Mouse (Mus musculus) bone marrow, adult 2 months (tissue): ENCODE measurements at regions not wholly inside any gene's neighbourhood (a gene's known extent, or its start where the extent isn't known, plus 50 kb on each side); places are given as distances from the start of the nearest gene placed in this dataset.
"Not testable (repeated sequence)": the region's sequence is repeated elsewhere in the genome, so short reads cannot be mapped to it uniquely, and the experiment has no call there.

Experiments
- CTCF ChIP-seq: fragments of 200-500 bp; IDR thresholded peaks from 2 replicates; pipeline ENCODE4 v1.5.1; 2011; ENCODE audit warnings: low read length, control low read depth; ENCODE audit not compliant: control insufficient read depth, insufficient read depth
- POLR2A ChIP-seq: fragments of 200-500 bp; IDR thresholded peaks from 2 replicates; pipeline ENCODE4 v1.6.1; 2011; ENCODE audit warnings: low read depth, mild to moderate bottlenecking, control low read depth, low read length, borderline replicate concordance; ENCODE audit not compliant: control insufficient read depth

GRCm38 (mm10) chr3:149052295-149052902 is 62.0 kb upstream of the Adgrl2 start:
- TF ChIP-seq POLR2A, CTCF: not testable (repeated sequence)
